Mouse (Mus musculus): ENCODE results near the gene Hinfp.

GRCm38 (mm10) chr9:44267319-44268026 lies 38.0 kb downstream of the Hinfp start:
- TF ChIP-seq CTCF (IDR thresholded peaks at IDR 0.05; ENCODE audit: control insufficient read depth, insufficient read depth, insufficient replicate concordance, low read depth, low read length) (no peak), POLR2A (IDR thresholded peaks at IDR 0.05; ENCODE audit: control insufficient read depth, low read depth, low read length) (no peak)

Measured in testis, adult 2 months (tissue).